Mouse (Mus musculus) lung, postnatal 0 days (tissue): Measurements from ENCODE around the gene Enpp3.

Source experiments
- CTCF ChIP-seq: IDR thresholded peaks from 2 replicates; pipeline ENCODE4 v1.5.1; 2016; ENCODE audit warnings: antibody characterized with exemption, mild to moderate bottlenecking
- EP300 ChIP-seq: IDR thresholded peaks from 2 replicates; pipeline ENCODE4 v1.6.1; 2016; ENCODE audit warnings: antibody characterized with exemption, mild to moderate bottlenecking, control low read depth

DNA sequence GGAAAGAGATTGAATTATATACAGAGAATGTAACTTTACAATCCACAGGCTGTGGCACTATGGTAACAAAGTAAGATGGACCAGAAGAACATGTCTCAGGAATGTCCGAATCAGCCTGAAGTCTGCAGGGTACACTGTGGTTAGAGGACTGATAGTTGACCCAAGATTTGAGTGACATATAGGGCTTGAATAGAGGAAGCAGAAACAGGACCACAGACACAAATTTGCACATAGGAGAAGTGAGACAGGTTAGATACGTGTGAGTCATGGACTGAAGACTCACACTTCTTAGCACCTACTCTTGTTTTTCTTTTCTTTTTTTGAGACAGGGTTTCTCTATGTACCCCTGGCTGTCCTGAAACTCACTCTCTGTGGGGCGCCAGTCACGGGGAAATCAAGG, 115.1 kb downstream of the Enpp3 start:
- TF ChIP-seq EP300 (no peak), CTCF (no peak)
